Mouse (Mus musculus): ENCODE measurements around the gene Calcr. TPM values are rescaled to one million over a fixed set of nuclear protein-coding genes. Genes with fewer than 3 reads are reported as not detected.
"Not testable (repeated sequence)": the region's sequence is repeated elsewhere in the genome, so short reads cannot be mapped to it uniquely, and the experiment has no call there.

The Calcr gene
- polyA plus RNA-seq, 1 experiment, result not detected

GRCm38 (mm10) chr6:3677806-3678205 is 86.7 kb downstream of the Calcr start:
- no peak for TF ChIP-seq CTCF (IDR thresholded peaks at IDR 0.05; ENCODE audit: control insufficient read depth, insufficient read depth, insufficient read length)
- no peak for TF ChIP-seq CEBPB (IDR thresholded peaks at IDR 0.05; ENCODE audit: low read depth)
- TF ChIP-seq MYOG (IDR thresholded peaks at IDR 0.05; ENCODE audit: control insufficient read depth, extremely low read depth, insufficient read length), result no peak
- TF ChIP-seq USF1 (IDR thresholded peaks at IDR 0.05; ENCODE audit: low read depth), result no peak
- no peak for TF ChIP-seq MYOD1 (IDR thresholded peaks at IDR 0.05; ENCODE audit: control insufficient read depth, insufficient read length, low read depth)
- TF ChIP-seq FOSL1 (IDR thresholded peaks at IDR 0.05; ENCODE audit: insufficient read depth, low read length, poor library complexity, severe bottlenecking), result no peak
- no peak for TF ChIP-seq MAX (IDR thresholded peaks at IDR 0.05)
- Histone ChIP-seq H3K36me3 (ENCODE audit: control insufficient read depth, insufficient read depth) (no peaks in the 10 kb centered on the region), H3ac (ENCODE audit: control insufficient read depth, insufficient read length, low read depth) (no peak overlapping the region), H3K79me3 (ENCODE audit: low read depth) (no peaks in the 10 kb centered on the region), H3K4me3 (ENCODE audit: insufficient read depth, poor library complexity, severe bottlenecking) (no peak overlapping the region), H3K27me3 (ENCODE audit: control insufficient read depth, insufficient read depth, insufficient read length) (no peaks in the 10 kb centered on the region), H3K79me2 (ENCODE audit: control insufficient read depth, insufficient read depth) (no peaks in the 10 kb centered on the region)

- not testable (repeated sequence) for H3K79me3 ChIP-seq (ENCODE audit: low read depth); H3ac ChIP-seq (ENCODE audit: control insufficient read depth, insufficient read length, low read depth); H3K27me3 ChIP-seq (ENCODE audit: control insufficient read depth, insufficient read depth, insufficient read length); H3K79me2 ChIP-seq (ENCODE audit: control insufficient read depth, insufficient read depth); H3K4me3 ChIP-seq (ENCODE audit: insufficient read depth, poor library complexity, severe bottlenecking); H3K36me3 ChIP-seq (ENCODE audit: control insufficient read depth, insufficient read depth)
Measured at GRCm38 (mm10) chr6:3671941-3672340, 92.6 kb downstream of the Calcr start.

- H3ac ChIP-seq (ENCODE audit: control insufficient read depth, insufficient read length, low read depth), result no peak overlapping the region
- H3K79me3 ChIP-seq (ENCODE audit: low read depth), result no peaks in the 10 kb centered on the region
- H3K36me3 ChIP-seq (ENCODE audit: control insufficient read depth, insufficient read depth), result no peaks in the 10 kb centered on the region
- TF ChIP-seq USF1 (IDR thresholded peaks at IDR 0.05; ENCODE audit: low read depth) (no peak), FOSL1 (IDR thresholded peaks at IDR 0.05; ENCODE audit: insufficient read depth, low read length, poor library complexity, severe bottlenecking) (no peak), MYOG (IDR thresholded peaks at IDR 0.05; ENCODE audit: control insufficient read depth, extremely low read depth, insufficient read length) (no peak), MYOD1 (IDR thresholded peaks at IDR 0.05; ENCODE audit: control insufficient read depth, insufficient read length, low read depth) (no peak), CEBPB (IDR thresholded peaks at IDR 0.05; ENCODE audit: low read depth) (no peak), MAX (IDR thresholded peaks at IDR 0.05) (no peak), CTCF (IDR thresholded peaks at IDR 0.05; ENCODE audit: control insufficient read depth, insufficient read depth, insufficient read length) (no peak)
- H3K27me3 ChIP-seq (ENCODE audit: control insufficient read depth, insufficient read depth, insufficient read length), result no peaks in the 10 kb centered on the region
- no peaks in the 10 kb centered on the region for H3K79me2 ChIP-seq (ENCODE audit: control insufficient read depth, insufficient read depth)
- no peak overlapping the region for H3K4me3 ChIP-seq (ENCODE audit: insufficient read depth, poor library complexity, severe bottlenecking)
Measured at GRCm38 (mm10) chr6:3664147-3664716, 100.3 kb downstream of the Calcr start.

- Histone ChIP-seq H3K36me3 (ENCODE audit: control insufficient read depth, insufficient read depth) (no peaks in the 10 kb centered on the region), H3ac (ENCODE audit: control insufficient read depth, insufficient read length, low read depth) (no peak overlapping the region), H3K27me3 (ENCODE audit: control insufficient read depth, insufficient read depth, insufficient read length) (no peaks in the 10 kb centered on the region), H3K79me2 (ENCODE audit: control insufficient read depth, insufficient read depth) (no peaks in the 10 kb centered on the region), H3K4me3 (ENCODE audit: insufficient read depth, poor library complexity, severe bottlenecking) (no peak overlapping the region), H3K79me3 (ENCODE audit: low read depth) (no peaks in the 10 kb centered on the region)
- TF ChIP-seq CEBPB (IDR thresholded peaks at IDR 0.05; ENCODE audit: low read depth), result no peak
- TF ChIP-seq FOSL1 (IDR thresholded peaks at IDR 0.05; ENCODE audit: insufficient read depth, low read length, poor library complexity, severe bottlenecking), result no peak
- no peak for TF ChIP-seq MYOD1 (IDR thresholded peaks at IDR 0.05; ENCODE audit: control insufficient read depth, insufficient read length, low read depth)
- no peak for TF ChIP-seq CTCF (IDR thresholded peaks at IDR 0.05; ENCODE audit: control insufficient read depth, insufficient read depth, insufficient read length)
- no peak for TF ChIP-seq MAX (IDR thresholded peaks at IDR 0.05)
- no peak for TF ChIP-seq USF1 (IDR thresholded peaks at IDR 0.05; ENCODE audit: low read depth)
- TF ChIP-seq MYOG (IDR thresholded peaks at IDR 0.05; ENCODE audit: control insufficient read depth, extremely low read depth, insufficient read length), result no peak
Measured at GRCm38 (mm10) chr6:3658405-3658804, 106.1 kb downstream of the Calcr start.

Small RNAs within 50 kb of the gene (microRNA-seq; reads per million reads assigned to microRNA genes)
- gene Mir489 (ENCODE audit: borderline microRNAs expressed) (not detected), gene Mir653 (ENCODE audit: borderline microRNAs expressed) (not detected)

Other genes starting within 250 kb of the Calcr start
- gene Tfpi2, start 224.2 kb upstream of the Calcr start, polyA plus RNA-seq (2012; fragmentation: generic; extraction: Trizol), result 0.04 TPM
- gene Gngt1, start 229.1 kb upstream of the Calcr start, polyA plus RNA-seq (2012; fragmentation: generic; extraction: Trizol), result not detected
- gene Gng11, start 239.2 kb upstream of the Calcr start, polyA plus RNA-seq (2012; fragmentation: generic; extraction: Trizol), result 10.7 TPM

Data from C2C12 (cell line).